Mouse (Mus musculus) left cerebral cortex, postnatal 14 days (tissue): Measurements from ENCODE around the gene Wwc2. TPM values are rescaled to one million over a fixed set of nuclear protein-coding genes. Genes with fewer than 3 reads are reported as not detected.
A peak's percentile ranks its signal among the peaks of the same experiment; 100 is the strongest.

Experiments used
- DNase-seq, 2 experiments: peaks; one replicate each; pipeline ENCODE4 v3.0.0; 2021 to 2022; ENCODE audit warnings: low spot score in 2 of 2, mixed read lengths in 1 of 2
- intact Hi-C: fragments of 180-260 bp; cut with DNase I; formaldehyde crosslinking; loops from one replicate; pipeline ENCODE4 v1.15.1; 2025
- total RNA-seq, 2 experiments: library from RNA; stranded (reverse); gene quantifications; 2 replicates each; pipeline ENCODE4 v1.2.3; 2021

Gene Wwc2
- total RNA-seq, 2 experiments from 2014 or later = 27.5 to 27.8 TPM

- intact Hi-C loops = no loop called here
- DNase-seq = peak; percentile 42 to 77
Measured at GRCm38 (mm10) chr8:47917060-47918035, 73.4 kb downstream of the Wwc2 start.

- intact Hi-C loops = no loop called here
- no peak for DNase-seq
Measured at GRCm38 (mm10) chr8:47915521-47915920, 75.2 kb downstream of the Wwc2 start.

- no peak for DNase-seq
- intact Hi-C loops = no loop called here
Measured at GRCm38 (mm10) chr8:47914946-47915345, 75.8 kb downstream of the Wwc2 start.

GRCm38 (mm10) chr8:47914161-47914560, 76.6 kb downstream of the Wwc2 start:
- DNase-seq = no peak
- intact Hi-C loops = no loop called here

GRCm38 (mm10) chr8:47913621-47914020, 77.1 kb downstream of the Wwc2 start:
- intact Hi-C loops = no loop called here

GRCm38 (mm10) chr8:47909681-47910080, 81.0 kb downstream of the Wwc2 start:
- intact Hi-C loops = no loop called here

More at GRCm38 (mm10) chr8:47913621-47914020, 77.1 kb downstream of the Wwc2 start:
- DNase-seq = no peak

GRCm38 (mm10) chr8:47907056-47907455, 83.7 kb downstream of the Wwc2 start:
- no peak for DNase-seq
- intact Hi-C loops = no loop called here

More at GRCm38 (mm10) chr8:47909681-47910080, 81.0 kb downstream of the Wwc2 start:
- no peak for DNase-seq

GRCm38 (mm10) chr8:47906142-47906541, 84.6 kb downstream of the Wwc2 start:
- no peak for DNase-seq
- intact Hi-C loops = no loop called here

GRCm38 (mm10) chr8:47905256-47905655, 85.5 kb downstream of the Wwc2 start:
- intact Hi-C loops = no loop called here
- no peak for DNase-seq

- intact Hi-C loops = no loop called here
- no peak for DNase-seq
Measured at GRCm38 (mm10) chr8:47904004-47904403, 86.7 kb downstream of the Wwc2 start.

- no peak for DNase-seq
- intact Hi-C loops = no loop called here
Measured at GRCm38 (mm10) chr8:47902704-47903103, 88.0 kb downstream of the Wwc2 start.

- DNase-seq = no peak
- intact Hi-C loops = no loop called here
Measured at GRCm38 (mm10) chr8:47900361-47900760, 90.4 kb downstream of the Wwc2 start.

- intact Hi-C loops = no loop called here
- no peak for DNase-seq
Measured at GRCm38 (mm10) chr8:47899891-47900290, 90.8 kb downstream of the Wwc2 start.

GRCm38 (mm10) chr8:47892419-47892818, 98.3 kb downstream of the Wwc2 start:
- DNase-seq = no peak
- intact Hi-C loops = loop anchor here (5.0 kb wide), 1 partner anchor 40 kb away; no protein-coding TSS in a partner anchor

- DNase-seq = no peak
- intact Hi-C loops = loop anchor here (5.0 kb wide), 1 partner anchor 41 kb away; no protein-coding TSS in a partner anchor
Measured at GRCm38 (mm10) chr8:47891641-47892040, 99.1 kb downstream of the Wwc2 start.

- intact Hi-C loops = loop anchor here (5.0 kb wide), 1 partner anchor 41 kb away; no protein-coding TSS in a partner anchor
- no peak for DNase-seq
Measured at GRCm38 (mm10) chr8:47890814-47891210, 99.9 kb downstream of the Wwc2 start.

- intact Hi-C loops = loop anchor here (5.0 kb wide), 1 partner anchor 42 kb away; no protein-coding TSS in a partner anchor
- DNase-seq = peak; percentile 25 to 55
Measured at GRCm38 (mm10) chr8:47889936-47890813, 100.5 kb downstream of the Wwc2 start.

- intact Hi-C loops = no loop called here
- no peak for DNase-seq
Measured at GRCm38 (mm10) chr8:47888841-47889570, 101.7 kb downstream of the Wwc2 start.

- DNase-seq = no peak
- intact Hi-C loops = no loop called here
Measured at GRCm38 (mm10) chr8:47884306-47884705, 106.4 kb downstream of the Wwc2 start.
